Mouse (Mus musculus) testis, adult 2 months (tissue): ENCODE results near the gene Sag. TPM values are rescaled to one million over a fixed set of nuclear protein-coding genes. Genes with fewer than 3 reads are reported as not detected.

Source experiments
- H3K27ac ChIP-seq: fragments of 200-500 bp; 2 replicates; pipeline ENCODE4 v1.5.1; 2012; ENCODE audit warnings: low read depth, low read length; ENCODE audit not compliant: control insufficient read depth, insufficient read depth
- H3K27me3 ChIP-seq: fragments of 200-500 bp; 2 replicates; pipeline ENCODE4 v1.6.1; 2012; ENCODE audit warnings: mild to moderate bottlenecking, low read length, moderate library complexity; ENCODE audit not compliant: control insufficient read depth, insufficient read depth
- H3K36me3 ChIP-seq: fragments of 200-500 bp; 2 replicates; pipeline ENCODE4 v1.6.1; 2012; ENCODE audit warnings: mild to moderate bottlenecking, low read length; ENCODE audit not compliant: control insufficient read depth, insufficient read depth
- H3K4me1 ChIP-seq: fragments of 200-500 bp; 2 replicates; pipeline ENCODE4 v1.6.1; 2012; ENCODE audit warnings: low read length; ENCODE audit not compliant: control insufficient read depth, insufficient read depth
- H3K4me3 ChIP-seq: fragments of 200-500 bp; 2 replicates; pipeline ENCODE4 v1.5.1; 2012; ENCODE audit warnings: low read depth, mild to moderate bottlenecking, low read length, moderate library complexity, mixed read lengths; ENCODE audit not compliant: control insufficient read depth
- CTCF ChIP-seq: fragments of 200-500 bp; IDR thresholded peaks from 2 replicates; pipeline ENCODE4 v1.5.1; 2012; ENCODE audit warnings: low read depth, mild to moderate bottlenecking, inconsistent platforms, low read length, moderate library complexity; ENCODE audit not compliant: control insufficient read depth, insufficient read depth, insufficient replicate concordance
- POLR2A ChIP-seq: fragments of 200-500 bp; IDR thresholded peaks from 2 replicates; pipeline ENCODE4 v1.6.1; 2012; ENCODE audit warnings: low read depth, mild to moderate bottlenecking, inconsistent platforms, low read length, moderate library complexity; ENCODE audit not compliant: control insufficient read depth
- polyA plus RNA-seq: library from polyadenylated mRNA; depleted of rRNA; stranded (reverse); fragments of >200 nt; gene quantifications from 2 replicates; pipeline ENCODE4 v1.2.3, GENCODE M21; 2012

Gene Sag
- polyA plus RNA-seq, 1 experiment = 11.1 TPM

GRCm38 (mm10) chr1:87836453-87836852, 33.0 kb downstream of the Sag start:
- Histone ChIP-seq H3K27ac (no peak overlapping the region), H3K4me3 (no peak overlapping the region), H3K27me3 (no peaks in the 10 kb centered on the region), H3K4me1 (no peaks in the 10 kb centered on the region), H3K36me3 (no peaks in the 10 kb centered on the region)
- TF ChIP-seq CTCF (no peak), POLR2A (no peak)

- H3K27ac ChIP-seq = no peak overlapping the region
- no peak overlapping the region for H3K4me3 ChIP-seq
- no peak for TF ChIP-seq POLR2A
- no peak for TF ChIP-seq CTCF
- no peaks in the 10 kb centered on the region for H3K36me3 ChIP-seq
- no peaks in the 10 kb centered on the region for H3K27me3 ChIP-seq
- no peaks in the 10 kb centered on the region for H3K4me1 ChIP-seq
Measured at GRCm38 (mm10) chr1:87837018-87837417, 33.5 kb downstream of the Sag start.

- no peaks in the 10 kb centered on the region for H3K36me3 ChIP-seq
- no peaks in the 10 kb centered on the region for H3K27me3 ChIP-seq
- no peak overlapping the region for H3K27ac ChIP-seq
- H3K4me3 ChIP-seq = no peak overlapping the region
- H3K4me1 ChIP-seq = no peaks in the 10 kb centered on the region
- no peak for TF ChIP-seq CTCF
- no peak for TF ChIP-seq POLR2A
Measured at GRCm38 (mm10) chr1:87840411-87841208, 37.1 kb downstream of the Sag start.

- no peak for TF ChIP-seq POLR2A
- TF ChIP-seq CTCF = no peak
- H3K36me3 ChIP-seq = no peaks in the 10 kb centered on the region
- no peaks in the 10 kb centered on the region for H3K27me3 ChIP-seq
- no peak overlapping the region for H3K4me3 ChIP-seq
- no peak overlapping the region for H3K27ac ChIP-seq
- H3K4me1 ChIP-seq = no peaks in the 10 kb centered on the region
Measured at GRCm38 (mm10) chr1:87846801-87847474, 43.5 kb downstream of the Sag start.

GRCm38 (mm10) chr1:87847475-87848168, 44.1 kb downstream of the Sag start:
- Histone ChIP-seq H3K27ac (no peak overlapping the region), H3K27me3 (no peaks in the 10 kb centered on the region), H3K4me3 (no peak overlapping the region), H3K36me3 (no peaks in the 10 kb centered on the region), H3K4me1 (peaks cover 2% of the 10 kb centered on the region)
- TF ChIP-seq POLR2A = no peak
- TF ChIP-seq CTCF = no peak

- Histone ChIP-seq H3K27ac (no peak overlapping the region), H3K4me3 (no peak overlapping the region), H3K27me3 (no peaks in the 10 kb centered on the region), H3K36me3 (no peaks in the 10 kb centered on the region), H3K4me1 (peaks cover 2% of the 10 kb centered on the region)
- no peak for TF ChIP-seq CTCF
Measured at GRCm38 (mm10) chr1:87848237-87848996, 44.9 kb downstream of the Sag start.
